Mouse (Mus musculus) frontal cortex, adult 2 months (tissue): ENCODE data around the gene Spata31d1b. TPM values are rescaled to one million over a fixed set of nuclear protein-coding genes. Genes with fewer than 3 reads are reported as not detected.
"Not testable (repeated sequence)": the region's sequence is repeated elsewhere in the genome, so short reads cannot be mapped to it uniquely, and the experiment has no call there.

Experiments used
- DNase-seq, 2 experiments: peaks; one replicate each; pipeline ENCODE4 v3.0.0; 2022; ENCODE audit warnings: low spot score in 1 of 2; ENCODE audit errors: extremely low spot score in 1 of 2
- polyA plus RNA-seq: library from polyadenylated mRNA; depleted of rRNA; stranded (reverse); fragments of >200 nt; gene quantifications from 2 replicates; pipeline ENCODE4 v1.2.3, GENCODE M21; 2012; rRNA removed

Spata31d1b gene
- polyA plus RNA-seq: 0.02 TPM in 1 of 2 replicates, not detected in the other

DNA sequence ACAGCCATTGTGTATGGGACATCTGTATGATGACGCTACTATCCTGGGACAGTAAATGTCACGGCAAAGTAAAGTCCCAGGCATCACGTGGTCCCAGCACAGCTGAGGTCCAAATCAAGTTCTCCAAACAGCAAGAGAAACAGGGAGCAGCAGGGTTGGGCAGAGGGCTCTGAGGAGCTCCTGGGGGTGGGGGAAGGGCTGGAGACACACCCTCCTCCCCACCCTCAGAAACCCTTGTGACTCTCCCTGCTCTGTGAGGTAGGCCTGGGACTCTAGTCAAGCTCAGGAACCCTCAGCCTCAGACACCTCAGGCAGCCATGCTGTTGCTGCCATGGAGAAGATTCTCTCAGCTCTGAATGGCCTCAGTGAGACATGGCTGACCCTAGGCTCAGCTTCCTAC is at the start of gene Spata31d1b:
Gene Spata31d1b (plus strand): TSS at position 301 of the 400 bp plus-strand sequence.
- not testable (repeated sequence) for DNase-seq

GRCm38 (mm10) chr13:59663939-59664712 is 48.0 kb upstream of the Spata31d1b start:
- DNase-seq: no peak

GRCm38 (mm10) chr13:59667763-59668162 is 44.3 kb upstream of the Spata31d1b start:
- no peak for DNase-seq

DNA sequence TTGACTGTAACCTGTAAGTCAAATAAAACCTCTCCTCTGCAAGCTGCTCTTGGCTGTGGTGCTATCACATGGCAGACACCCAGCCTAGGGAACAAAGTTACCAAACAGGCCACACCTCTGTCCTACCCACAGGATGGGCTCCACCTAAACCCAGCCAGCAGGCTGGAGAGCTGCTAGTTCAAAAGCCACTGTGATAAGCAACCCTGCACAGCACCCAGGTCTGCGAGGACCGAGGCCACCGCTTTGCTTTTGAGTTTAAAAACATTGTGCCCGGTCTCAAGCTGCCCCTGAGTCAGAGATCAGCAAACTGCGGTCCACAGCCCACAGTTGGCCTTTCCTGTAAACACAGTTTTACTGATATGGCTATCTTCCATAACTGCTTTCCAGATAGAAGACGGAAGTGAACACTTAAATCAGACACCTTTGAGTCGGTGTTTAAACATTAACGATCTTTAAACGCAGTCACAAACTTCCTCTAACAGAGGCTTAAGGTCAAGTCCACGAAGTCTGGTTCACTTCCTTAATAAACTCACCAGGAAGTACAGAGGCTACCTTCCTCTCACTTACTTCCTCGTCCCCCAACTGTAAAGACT is 43.5 kb upstream of the Spata31d1b start:
- DNase-seq: no peak

DNA sequence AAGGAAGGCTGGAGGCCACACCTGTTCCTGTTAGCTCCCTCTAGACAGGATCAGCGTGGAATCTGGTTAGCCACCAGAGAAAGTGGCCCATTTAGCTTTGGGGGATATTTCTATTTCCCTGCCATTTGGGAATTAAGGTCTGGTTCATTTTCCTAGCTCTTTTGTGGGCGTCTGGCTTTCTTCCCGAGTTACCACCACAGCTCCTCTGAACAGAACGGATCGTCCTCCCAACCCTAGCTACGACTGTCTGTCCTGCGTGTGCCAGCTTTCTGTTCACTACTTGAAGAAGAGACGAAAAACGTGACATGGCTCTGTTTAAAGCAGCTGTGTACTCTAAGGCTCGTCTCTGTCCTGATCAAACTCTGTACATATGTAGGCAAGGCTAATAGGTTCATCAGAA is 42.1 kb upstream of the Spata31d1b start:
- DNase-seq: peak in 1 of 2 experiments; percentile 37

GRCm38 (mm10) chr13:59671521-59671920 is 40.6 kb upstream of the Spata31d1b start:
- DNase-seq: no peak

DNA sequence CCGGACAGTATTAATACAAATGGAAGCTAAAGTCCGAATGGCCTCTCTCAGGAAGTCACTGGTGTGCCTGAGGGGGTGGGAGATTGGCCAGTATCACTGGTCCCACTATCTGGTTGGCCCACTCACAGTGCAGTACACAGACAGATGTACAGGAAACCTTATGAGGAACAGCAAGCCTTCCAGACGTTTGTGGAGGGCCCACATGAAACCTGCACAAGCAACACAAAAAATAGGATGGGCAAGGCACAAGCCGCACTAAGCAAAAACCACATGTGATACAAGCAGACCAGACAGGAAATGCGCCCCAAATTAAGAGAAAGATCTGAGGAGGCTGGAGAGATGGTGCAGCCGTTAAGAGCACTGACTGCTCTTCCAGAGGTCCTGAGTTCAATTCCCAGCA is 39.8 kb upstream of the Spata31d1b start:
- DNase-seq: no peak

GRCm38 (mm10) chr13:59673597-59673996 is 38.5 kb upstream of the Spata31d1b start:
- no peak for DNase-seq

GRCm38 (mm10) chr13:59674215-59674614 is 37.9 kb upstream of the Spata31d1b start:
- no peak for DNase-seq

DNA sequence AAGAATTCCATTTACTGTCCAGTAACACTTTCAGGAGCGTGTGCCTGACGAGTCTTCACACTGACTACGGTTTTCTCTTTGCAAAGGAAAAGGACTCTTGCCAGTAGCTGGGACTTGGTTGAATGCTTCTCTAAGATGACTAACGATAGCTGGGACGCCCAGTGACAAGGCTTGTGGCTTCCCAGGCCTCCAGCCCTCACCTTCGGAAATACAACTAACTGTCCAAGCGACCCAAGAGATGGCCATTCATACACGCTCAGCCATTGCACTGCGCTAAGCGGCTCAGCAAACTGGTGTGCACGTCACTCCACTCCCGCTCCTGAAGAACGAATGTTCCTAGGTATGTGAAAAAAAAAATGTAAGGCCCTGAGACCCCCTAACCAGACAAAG is 37.3 kb upstream of the Spata31d1b start:
- peak in 1 of 2 experiments; percentile 26 for DNase-seq

- peak in 1 of 2 experiments; percentile 58 for DNase-seq
Observed at GRCm38 (mm10) chr13:59675151-59676011, 36.7 kb upstream of the Spata31d1b start, which contains the start of gene Golm1. Golm1 (minus strand) TSS chr13:59675811.

- DNase-seq: no peak
Observed at GRCm38 (mm10) chr13:59676316-59677229, 35.5 kb upstream of the Spata31d1b start.

- DNase-seq: no peak
Observed at GRCm38 (mm10) chr13:59679306-59679705, 32.8 kb upstream of the Spata31d1b start.

GRCm38 (mm10) chr13:59679908-59680307 is 32.2 kb upstream of the Spata31d1b start:
- DNase-seq: no peak

- DNase-seq: no peak
Observed at GRCm38 (mm10) chr13:59682629-59683028, 29.5 kb upstream of the Spata31d1b start.

GRCm38 (mm10) chr13:59685236-59685635 is 26.8 kb upstream of the Spata31d1b start:
- DNase-seq: no peak

DNA sequence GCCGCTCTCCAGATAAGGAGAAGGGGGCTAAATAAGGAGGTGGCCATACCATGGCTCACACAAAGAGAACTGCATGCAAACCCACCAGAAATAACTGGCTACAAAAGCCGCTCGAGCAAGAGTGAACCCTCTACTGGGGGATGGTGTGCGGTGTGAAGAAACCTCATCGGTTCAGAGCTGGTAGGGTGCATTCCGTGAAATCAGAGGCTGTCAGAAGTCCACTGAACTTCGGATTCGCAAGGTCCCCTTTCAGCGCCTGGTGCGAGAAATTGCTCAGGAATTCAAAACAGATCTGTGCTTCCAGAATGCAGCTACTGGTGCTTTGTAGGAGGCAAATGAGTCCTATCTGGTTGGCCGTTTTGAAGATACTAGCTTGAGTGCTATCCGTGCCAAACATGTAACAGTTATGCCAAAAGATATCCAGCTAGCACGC is 23.7 kb upstream of the Spata31d1b start:
- peak in 1 of 2 experiments; percentile 45 for DNase-seq

DNA sequence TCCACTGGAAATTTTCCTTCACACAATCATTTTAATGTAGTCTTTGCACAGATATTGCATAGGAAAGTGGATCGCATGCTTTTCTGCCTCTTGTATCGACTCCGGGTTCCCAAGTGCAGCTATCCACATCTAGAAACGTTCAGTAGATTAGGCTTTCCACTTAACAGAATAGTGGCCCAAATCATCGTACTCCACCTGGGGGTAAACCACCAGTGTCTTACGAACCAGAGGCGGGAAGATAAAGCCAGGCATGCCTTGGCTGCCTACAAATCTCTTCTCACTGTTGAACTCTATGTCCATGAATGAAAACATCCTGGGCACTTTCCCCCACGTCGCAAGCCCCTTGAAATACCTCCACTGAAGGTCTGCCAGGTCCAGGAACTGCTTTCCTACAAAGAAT is 22.8 kb upstream of the Spata31d1b start:
- no peak for DNase-seq

DNA sequence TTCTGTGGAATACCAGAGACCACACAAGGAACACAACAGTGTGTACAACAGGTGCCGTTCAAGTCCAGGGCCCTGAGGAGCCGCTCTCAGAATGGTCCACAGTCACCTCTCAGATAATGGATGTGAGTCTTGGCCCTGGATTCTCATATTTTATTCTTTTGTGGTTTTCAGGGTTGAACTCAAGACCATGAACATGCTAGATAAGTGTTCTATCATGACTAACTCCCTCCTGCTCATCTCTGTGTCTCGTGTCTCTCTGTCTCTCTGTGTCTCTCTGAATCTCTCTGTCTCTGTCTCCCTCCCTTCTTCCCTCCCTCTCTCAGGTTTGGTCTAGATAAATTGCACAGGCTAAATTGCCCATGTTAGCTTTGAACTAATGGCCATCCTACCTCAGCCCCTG is 22.2 kb upstream of the Spata31d1b start:
- no peak for DNase-seq

- DNase-seq: no peak
Observed at GRCm38 (mm10) chr13:59690576-59690975, 21.5 kb upstream of the Spata31d1b start.
